Mouse (Mus musculus) ovary, postnatal 14 days (tissue): ENCODE measurements around the gene Icam1.
"Not testable (repeated sequence)": the region's sequence is repeated elsewhere in the genome, so short reads cannot be mapped to it uniquely, and the experiment has no call there.

ENCODE experiments used
- DNase-seq: peaks from one replicate; pipeline ENCODE4 v3.0.0; 2022; ENCODE audit warnings: low spot score

The Icam1 gene

GRCm38 (mm10) chr9:20993165-20993898, 22.5 kb upstream of the Icam1 start:
- DNase-seq: no peak

GRCm38 (mm10) chr9:20995069-20995468, 20.7 kb upstream of the Icam1 start:
- no peak for DNase-seq

GRCm38 (mm10) chr9:20997065-20997464, 18.7 kb upstream of the Icam1 start:
- DNase-seq: no peak

- DNase-seq: not testable (repeated sequence)
Measured at GRCm38 (mm10) chr9:20998337-20998736, 17.4 kb upstream of the Icam1 start.

GRCm38 (mm10) chr9:21000811-21001210, 15.0 kb upstream of the Icam1 start:
- DNase-seq: no peak

- no peak for DNase-seq
Measured at GRCm38 (mm10) chr9:21001651-21002200, 14.1 kb upstream of the Icam1 start.

- no peak for DNase-seq
Measured at GRCm38 (mm10) chr9:21002270-21002626, 13.5 kb upstream of the Icam1 start.

GRCm38 (mm10) chr9:21002627-21003551, 12.9 kb upstream of the Icam1 start, which contains the start of gene Mrpl4:
Mrpl4 (plus strand) TSS chr9:21002738.
- peak; percentile 87 for DNase-seq

GRCm38 (mm10) chr9:21007313-21007952, 8.4 kb upstream of the Icam1 start:
- DNase-seq: no peak

- DNase-seq: no peak
Measured at GRCm38 (mm10) chr9:21008007-21008406, 7.8 kb upstream of the Icam1 start.

GRCm38 (mm10) chr9:21010362-21010761, 5.4 kb upstream of the Icam1 start:
- DNase-seq: no peak

GRCm38 (mm10) chr9:21010939-21011541, 4.7 kb upstream of the Icam1 start:
- DNase-seq: not testable (repeated sequence)

- no peak for DNase-seq
Measured at GRCm38 (mm10) chr9:21011846-21012312, 3.9 kb upstream of the Icam1 start.

GRCm38 (mm10) chr9:21012368-21012767, 3.4 kb upstream of the Icam1 start:
- DNase-seq: no peak

- no peak for DNase-seq
Measured at GRCm38 (mm10) chr9:21014691-21015570, 854 bp upstream of the Icam1 start.

- no peak for DNase-seq
Measured at GRCm38 (mm10) chr9:21016331-21017176, 769 bp downstream of the Icam1 start.

- DNase-seq: no peak
Measured at GRCm38 (mm10) chr9:21017177-21017575, 1.4 kb downstream of the Icam1 start.

- DNase-seq: no peak
Measured at GRCm38 (mm10) chr9:21018600-21018999, 2.8 kb downstream of the Icam1 start.

- no peak for DNase-seq
Measured at GRCm38 (mm10) chr9:21021363-21021762, 5.6 kb downstream of the Icam1 start.

- no peak for DNase-seq
Measured at GRCm38 (mm10) chr9:21022288-21022687, 6.5 kb downstream of the Icam1 start.
